Mouse (Mus musculus) telencephalon, adult 2 months (tissue): Measurements from ENCODE around the gene Ubfd1.

Source experiments
- DNase-seq: peaks from one replicate; pipeline ENCODE4 v3.0.0-alpha.2; 2011; ENCODE audit warnings: low read depth, low spot score

Gene Ubfd1

GRCm38 (mm10) chr7:122066945-122067516 lies at the start of gene Ubfd1, which contains the start of gene Ears2:
Gene Ubfd1 (plus strand): TSS chr7:122067175.
Gene Ears2 (minus strand): TSS chr7:122067263.
- DNase-seq, result peak; percentile 96

- DNase-seq, result no peak
Measured at GRCm38 (mm10) chr7:122018247-122018646, 48.7 kb upstream of the Ubfd1 start.

GRCm38 (mm10) chr7:122018978-122019377 lies 48.0 kb upstream of the Ubfd1 start:
- DNase-seq, result peak; percentile 80

- no peak for DNase-seq
Measured at GRCm38 (mm10) chr7:122020273-122020666, 46.7 kb upstream of the Ubfd1 start.

DNA sequence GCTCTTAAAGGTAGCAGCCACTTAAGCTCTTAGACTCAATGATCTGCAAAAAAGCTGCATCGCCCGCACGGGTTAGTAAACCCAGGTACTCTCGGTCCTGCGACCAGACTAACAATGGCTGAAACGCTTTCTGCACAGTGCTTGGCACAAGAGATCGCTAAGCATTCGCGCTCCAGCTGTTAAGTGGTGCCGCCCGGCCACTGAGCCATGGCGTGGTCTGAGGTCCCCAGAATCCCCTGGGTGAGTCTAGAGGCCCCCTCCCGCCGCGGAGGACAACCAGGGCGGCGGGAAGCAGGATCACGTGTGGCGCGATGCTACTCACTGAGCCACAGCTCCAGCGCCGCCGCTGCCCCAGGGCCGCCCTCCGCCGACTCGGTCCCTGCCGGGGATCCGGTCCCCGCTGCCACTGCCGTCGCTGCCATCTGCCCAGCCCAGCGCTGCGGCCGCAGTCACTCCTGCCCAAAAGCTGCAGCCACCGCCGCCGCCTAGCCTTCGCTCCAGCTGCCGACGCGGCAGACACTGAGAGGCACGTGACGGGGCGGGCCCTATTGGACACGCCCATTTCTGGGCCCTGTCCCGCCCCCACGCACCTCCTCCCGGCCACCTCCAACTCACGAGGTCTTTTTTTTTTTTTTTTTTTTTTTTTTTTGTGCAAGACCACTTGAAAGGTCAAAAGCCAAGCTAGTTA lies 46.2 kb upstream of the Ubfd1 start, which contains the start of gene Gga2:
Gene Gga2, minus strand, starts transcription at position 556 of the 688 bp plus-strand sequence.
- peak; percentile 58 for DNase-seq

DNA sequence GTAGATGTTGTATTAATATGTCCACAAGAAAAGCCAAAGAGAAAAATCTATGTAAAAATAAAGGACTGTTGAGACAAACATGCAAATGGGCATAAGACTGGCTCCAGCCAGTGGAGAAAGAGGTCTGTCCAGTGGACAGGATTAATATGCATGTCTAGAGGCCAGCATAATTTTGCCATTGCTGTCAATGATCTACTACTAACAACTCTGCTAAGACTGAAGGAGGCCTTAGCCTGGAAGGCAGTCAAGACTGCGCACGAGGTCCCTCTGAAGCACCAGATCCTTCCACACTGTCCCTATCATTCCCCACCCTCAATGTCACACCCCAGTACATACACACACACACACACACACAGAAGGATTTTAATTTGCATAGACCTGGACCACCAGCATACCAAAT lies 44.8 kb upstream of the Ubfd1 start:
- DNase-seq, result no peak

GRCm38 (mm10) chr7:122033371-122033770 lies 33.6 kb upstream of the Ubfd1 start:
- no peak for DNase-seq

DNA sequence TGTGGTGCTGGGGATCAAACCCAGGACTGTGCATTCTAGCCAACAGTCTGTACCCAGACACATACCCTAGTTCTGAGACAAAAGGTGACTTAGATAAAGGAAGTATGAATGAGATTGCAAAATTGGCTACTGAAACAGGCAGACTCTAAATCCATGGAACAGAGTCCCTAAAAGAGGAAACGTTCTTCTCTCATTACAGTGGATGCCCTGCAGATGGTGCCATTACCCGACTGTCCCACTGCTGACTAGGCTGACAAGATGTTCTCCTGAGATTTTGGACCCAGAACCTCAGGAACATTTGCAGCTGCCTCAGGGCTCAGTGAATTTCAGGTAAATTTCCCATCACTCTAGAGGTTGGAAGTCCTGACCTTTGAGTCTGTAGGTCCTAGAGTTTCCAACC lies 32.6 kb upstream of the Ubfd1 start:
- DNase-seq, result no peak

DNA sequence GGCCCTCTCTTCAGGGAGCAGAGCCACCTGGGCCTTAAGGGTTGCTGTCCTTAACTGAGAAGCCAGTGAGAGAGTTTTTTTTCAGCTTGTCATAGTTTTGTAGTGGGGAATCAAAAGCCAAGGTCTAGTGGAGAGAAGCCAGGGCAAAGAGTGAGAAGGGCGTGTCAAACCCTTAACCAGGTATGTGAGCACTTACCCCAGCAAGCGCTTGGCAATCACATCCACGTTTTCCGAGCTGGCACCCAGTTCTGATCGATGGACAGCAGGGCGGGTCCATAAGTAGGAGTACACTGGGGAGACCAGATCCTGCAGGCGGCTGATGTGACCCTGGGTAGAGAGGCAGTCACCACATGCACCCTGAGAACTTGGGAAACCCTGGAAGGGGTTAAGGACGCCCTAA lies 22.9 kb upstream of the Ubfd1 start:
- DNase-seq, result no peak

DNA sequence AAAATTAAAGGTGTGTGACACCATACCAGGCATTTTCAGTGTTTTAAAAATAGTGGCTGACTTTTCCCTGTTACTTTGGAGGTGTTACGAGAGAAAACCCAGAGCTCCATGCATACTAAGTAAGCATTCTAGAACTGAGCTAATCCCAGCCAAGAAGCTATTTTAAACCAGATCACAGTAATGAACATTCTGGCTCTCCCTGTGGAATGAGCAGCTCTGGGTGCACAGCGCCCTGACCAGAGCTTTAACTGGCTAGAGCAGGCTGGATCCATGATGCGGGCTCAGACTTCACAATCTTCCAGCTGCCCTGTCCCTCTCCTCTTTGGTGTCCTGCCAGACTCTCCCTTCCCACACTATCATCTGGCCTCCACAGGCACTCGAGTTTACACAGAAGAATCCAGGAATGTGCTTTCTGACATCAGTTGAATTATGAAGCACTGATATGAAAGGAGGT lies 21.8 kb upstream of the Ubfd1 start:
- peak; percentile 72 for DNase-seq

DNA sequence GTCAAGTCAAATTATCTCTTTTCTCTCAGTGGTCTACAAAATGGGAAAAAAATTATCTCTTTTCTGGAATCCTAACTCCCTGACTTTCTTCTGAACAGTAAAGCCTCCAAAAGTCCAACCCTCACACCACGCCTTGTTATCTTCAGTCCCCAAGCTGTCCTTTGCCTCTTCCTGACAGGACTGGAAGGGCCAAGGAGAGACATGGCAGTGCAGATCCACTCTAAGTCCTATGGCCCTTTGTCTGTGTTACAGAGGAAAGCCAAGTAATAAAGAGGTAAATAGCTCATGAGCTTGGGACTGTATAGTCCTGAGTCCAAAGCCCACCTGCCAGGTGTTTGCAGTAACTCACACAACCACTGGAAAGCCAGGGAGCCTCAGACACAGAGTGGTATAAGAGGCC lies 21.3 kb upstream of the Ubfd1 start:
- no peak for DNase-seq

- no peak for DNase-seq
Measured at GRCm38 (mm10) chr7:122046813-122047212, 20.2 kb upstream of the Ubfd1 start.

GRCm38 (mm10) chr7:122048191-122048590 lies 18.8 kb upstream of the Ubfd1 start:
- no peak for DNase-seq

DNA sequence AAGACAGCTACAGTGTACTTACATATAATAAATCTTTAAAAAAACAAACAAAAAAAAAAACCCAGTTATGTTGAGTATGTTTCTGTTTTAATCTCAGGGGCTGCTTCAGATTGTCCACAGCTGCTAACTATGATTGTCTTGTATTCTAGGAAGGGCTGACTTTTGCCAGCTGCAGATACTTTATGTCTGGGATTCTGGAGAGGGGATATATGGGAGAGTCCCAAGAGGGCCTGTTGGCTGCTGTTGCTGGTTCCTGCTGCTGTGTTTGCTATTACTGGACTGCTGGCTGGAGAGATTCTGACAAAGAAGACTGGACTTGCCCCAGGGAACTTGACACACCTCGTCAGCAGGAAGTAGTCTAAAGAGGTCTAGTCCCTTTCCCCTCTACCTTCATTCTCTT lies 16.1 kb upstream of the Ubfd1 start:
- DNase-seq, result no peak

DNA sequence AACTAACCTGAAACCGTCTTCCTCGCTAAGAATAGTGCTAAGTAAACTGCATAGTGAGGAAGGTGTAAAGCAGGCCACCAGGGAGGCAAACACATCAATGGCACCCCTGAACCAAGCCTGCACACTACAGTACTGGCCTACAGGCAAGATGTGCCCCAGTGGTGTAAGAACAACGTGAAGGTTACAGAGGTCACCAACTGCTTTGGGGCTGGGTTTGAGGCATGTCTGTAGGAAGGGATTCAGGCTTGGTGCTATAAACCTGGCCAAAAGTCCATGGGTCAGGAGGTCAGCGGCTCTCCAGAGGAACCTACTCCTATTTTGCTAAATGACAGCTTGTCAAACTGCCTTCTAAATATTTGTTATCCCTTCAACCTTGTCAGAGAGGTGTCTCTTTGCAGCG lies 10.3 kb upstream of the Ubfd1 start:
- DNase-seq, result no peak

DNA sequence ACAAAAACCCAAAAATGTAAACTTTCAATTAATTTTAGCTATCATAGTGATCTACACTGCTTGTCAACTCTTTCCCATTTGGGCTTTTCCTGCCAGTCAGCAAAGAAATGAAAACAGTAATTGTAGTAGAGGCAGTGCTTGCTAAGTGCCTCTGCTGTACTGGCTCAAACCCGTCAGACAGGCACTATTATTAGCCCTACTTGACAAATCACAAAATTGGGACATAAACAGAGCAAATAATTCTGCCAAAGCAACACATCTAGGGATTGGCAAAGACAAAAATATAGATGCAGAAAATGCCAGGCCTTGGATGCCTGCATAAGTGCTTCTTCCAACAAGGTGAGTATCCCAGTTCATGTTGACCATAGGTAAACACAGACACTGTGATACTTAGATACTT lies 1.3 kb upstream of the Ubfd1 start:
- no peak for DNase-seq

DNA sequence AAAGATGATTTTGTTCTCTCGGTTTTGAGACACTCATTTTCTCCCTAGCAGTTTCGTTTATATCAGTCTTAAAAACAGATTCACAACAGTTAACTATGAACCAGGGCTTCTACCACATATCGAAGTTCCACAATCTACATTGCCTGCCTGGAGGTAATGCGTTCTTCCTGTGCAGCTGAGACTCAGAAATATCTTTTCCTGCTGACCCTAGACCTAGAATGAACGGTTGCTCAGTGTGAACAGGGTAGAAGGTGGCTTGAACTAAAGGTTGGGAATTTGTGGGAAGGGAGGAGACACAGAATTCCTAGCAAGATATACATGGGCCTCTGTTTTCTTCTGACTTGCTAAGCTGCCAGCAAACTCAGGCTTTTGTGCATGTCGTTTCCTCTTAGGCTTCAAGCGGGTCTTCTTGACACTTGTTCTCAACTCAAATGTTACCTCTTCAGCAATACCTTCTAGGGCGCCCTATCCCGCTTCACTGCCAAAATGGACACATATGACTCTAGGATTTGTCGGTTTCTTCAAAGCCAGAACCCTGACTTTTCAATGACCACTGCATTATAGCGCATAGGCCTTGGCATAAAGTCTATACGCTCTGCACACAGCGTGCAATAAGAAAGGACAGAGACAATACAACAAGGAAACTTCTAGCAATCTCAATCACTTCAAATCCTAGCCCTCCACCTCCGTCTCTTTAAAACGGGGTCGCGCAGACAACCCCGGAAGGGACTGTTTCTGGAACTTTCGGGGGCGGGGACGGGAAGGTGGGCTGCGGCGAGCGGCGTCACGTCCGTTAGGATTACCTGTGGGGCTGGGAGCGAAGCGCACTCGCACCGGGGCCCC lies 652 bp upstream of the Ubfd1 start:
- no peak for DNase-seq

GRCm38 (mm10) chr7:122067517-122068381 lies 774 bp downstream of the Ubfd1 start:
- no peak for DNase-seq

DNA sequence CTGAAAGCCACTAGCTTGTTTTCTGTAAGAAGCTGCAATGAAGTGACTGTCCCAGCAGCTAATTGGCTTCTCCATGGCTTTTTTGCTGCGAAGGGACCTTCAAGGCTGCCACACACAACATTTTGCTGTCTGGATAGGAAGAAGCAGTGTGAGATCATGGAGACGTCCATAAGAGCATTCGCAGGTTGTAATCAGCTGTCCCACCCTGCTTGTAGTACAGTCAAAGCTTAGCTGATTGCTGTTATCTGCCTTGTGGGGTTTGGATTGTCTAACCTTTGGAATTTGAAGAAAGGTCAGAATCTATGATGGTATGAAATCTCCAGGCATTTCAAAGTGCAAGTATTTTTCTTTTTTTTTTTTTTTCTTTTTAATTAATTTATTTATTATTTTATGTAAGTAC lies 7.4 kb downstream of the Ubfd1 start:
- no peak for DNase-seq

- DNase-seq, result no peak
Measured at GRCm38 (mm10) chr7:122079798-122080554, 13.0 kb downstream of the Ubfd1 start.

- no peak for DNase-seq
Measured at GRCm38 (mm10) chr7:122081071-122081470, 14.1 kb downstream of the Ubfd1 start.
